Mouse (Mus musculus): ENCODE data around the gene Tdpoz4.
"Not testable (repeated sequence)": the region's sequence is repeated elsewhere in the genome, so short reads cannot be mapped to it uniquely, and the experiment has no call there.

Gene Tdpoz4

GRCm38 (mm10) chr3:93796098-93796497 lies at the start of gene Tdpoz4:
TSS of gene Tdpoz4 (plus strand) at chr3:93796398.
- DNase-seq, result not testable (repeated sequence)

GRCm38 (mm10) chr3:93754022-93754421 lies 42.2 kb upstream of the Tdpoz4 start:
- not testable (repeated sequence) for DNase-seq

GRCm38 (mm10) chr3:93772700-93773099 lies 23.5 kb upstream of the Tdpoz4 start, which contains the start of gene Gm5773:
TSS of gene Gm5773 (plus strand) at chr3:93773000.
- not testable (repeated sequence) for DNase-seq

- not testable (repeated sequence) for DNase-seq
Measured at GRCm38 (mm10) chr3:93813341-93813740, 17.1 kb downstream of the Tdpoz4 start.

- not testable (repeated sequence) for DNase-seq
Measured at GRCm38 (mm10) chr3:93825720-93826119, 29.5 kb downstream of the Tdpoz4 start, which contains the start of gene Tdpoz3. TSS of gene Tdpoz3 (plus strand) at chr3:93826020.

All from thymus, postnatal 36 days (tissue).